Mouse (Mus musculus) bone marrow macrophage, adult 2 months (primary cell): ENCODE data around the gene Pitpnm3.

Source experiments
- CTCF ChIP-seq: IDR thresholded peaks from 2 replicates; pipeline ENCODE4 v1.5.1; 2012; ENCODE audit warnings: low read depth, mild to moderate bottlenecking, low read length, moderate library complexity
- POLR2A ChIP-seq: IDR thresholded peaks from 2 replicates; pipeline ENCODE4 v1.6.1; 2012; ENCODE audit warnings: mild to moderate bottlenecking, low read depth, low read length, borderline replicate concordance

- TF ChIP-seq POLR2A (no peak), CTCF (no peak)
These were observed 135.4 kb downstream of the Pitpnm3 start for GRCm38 (mm10) chr11:72000194-72000593.
